Mouse (Mus musculus) spleen, adult 2 months (tissue): ENCODE results near the gene Ubac2.

Experiments
- CTCF ChIP-seq: fragments of 200-500 bp; IDR thresholded peaks from 2 replicates; pipeline ENCODE4 v1.5.1; 2011; ENCODE audit warnings: mild to moderate bottlenecking, inconsistent platforms; ENCODE audit not compliant: insufficient read depth, insufficient read length, insufficient replicate concordance; ENCODE audit errors: extremely low read depth
- POLR2A ChIP-seq: fragments of 200-500 bp; IDR thresholded peaks from 2 replicates; pipeline ENCODE4 v1.6.1; 2011; ENCODE audit warnings: low read depth, low read length, inconsistent platforms

- TF ChIP-seq POLR2A: no peak
- no peak for TF ChIP-seq CTCF
Observed at GRCm38 (mm10) chr14:122008261-122008660, 129.8 kb downstream of the Ubac2 start.
